Mouse (Mus musculus): ENCODE measurements around the gene Gm12845. TPM values are rescaled to one million over a fixed set of nuclear protein-coding genes. Genes with fewer than 3 reads are reported as not detected.
A peak's percentile ranks its signal among the peaks of the same experiment; 100 is the strongest.
"Not testable (repeated sequence)": the region's sequence is repeated elsewhere in the genome, so short reads cannot be mapped to it uniquely, and the experiment has no call there.

Gene Gm12845
- polyA plus RNA-seq, 1 experiment from 2014 or later = not detected

- Histone ChIP-seq H3K27me3 (ENCODE audit: control insufficient read depth, insufficient read depth, low read length) (no peaks in the 10 kb centered on the region), H3K4me2 (ENCODE audit: low read depth) (no peak overlapping the region), H3K9me3 (ENCODE audit: control insufficient read depth, low read length) (no peaks in the 10 kb centered on the region), H3K36me3 (ENCODE audit: control insufficient read depth, insufficient read depth, low read length) (no peaks in the 10 kb centered on the region), H3K27ac (ENCODE audit: low read depth, low read length) (no peak overlapping the region), H3K4me3 (ENCODE audit: low read depth, low read length) (no peak overlapping the region), H3K4me1 (ENCODE audit: control insufficient read depth, insufficient read depth, low read length) (no peaks in the 10 kb centered on the region), H3K9ac (ENCODE audit: low read length) (no peak overlapping the region)
- DNase-seq (ENCODE audit: low spot score) = no peak
- ATAC-seq (ENCODE audit: insufficient read depth, low FRiP score, low TSS enrichment) = no peak
- whole genome bisulfite sequencing = 83% methylated on average over 3 of the region's 3 CpGs
Observed at GRCm38 (mm10) chr4:117708780-117709550, 15.2 kb upstream of the Gm12845 start.

- H3K27me3 ChIP-seq (ENCODE audit: control insufficient read depth, insufficient read depth, low read length) = no peaks in the 10 kb centered on the region
- DNase-seq (ENCODE audit: low spot score) (no peak), ATAC-seq (ENCODE audit: insufficient read depth, low FRiP score, low TSS enrichment) (no peak)
- no peak overlapping the region for H3K4me3 ChIP-seq (ENCODE audit: low read depth, low read length)
- no peaks in the 10 kb centered on the region for H3K9me3 ChIP-seq (ENCODE audit: control insufficient read depth, low read length)
- 81% methylated on average over 3 of the region's 3 CpGs for WGBS
- no peaks in the 10 kb centered on the region for H3K36me3 ChIP-seq (ENCODE audit: control insufficient read depth, insufficient read depth, low read length)
- H3K4me2 ChIP-seq (ENCODE audit: low read depth) = no peak overlapping the region
- H3K27ac ChIP-seq (ENCODE audit: low read depth, low read length) = no peak overlapping the region
- no peak overlapping the region for H3K9ac ChIP-seq (ENCODE audit: low read length)
- no peaks in the 10 kb centered on the region for H3K4me1 ChIP-seq (ENCODE audit: control insufficient read depth, insufficient read depth, low read length)
Observed at GRCm38 (mm10) chr4:117712314-117712713, 11.9 kb upstream of the Gm12845 start.

GRCm38 (mm10) chr4:117713303-117714098, 10.7 kb upstream of the Gm12845 start:
- 79% methylated on average over 6 of the region's 6 CpGs for WGBS
- no peak overlapping the region for H3K4me2 ChIP-seq (ENCODE audit: low read depth)
- no peaks in the 10 kb centered on the region for H3K4me1 ChIP-seq (ENCODE audit: control insufficient read depth, insufficient read depth, low read length)
- no peak overlapping the region for H3K4me3 ChIP-seq (ENCODE audit: low read depth, low read length)
- no peaks in the 10 kb centered on the region for H3K9me3 ChIP-seq (ENCODE audit: control insufficient read depth, low read length)
- H3K9ac ChIP-seq (ENCODE audit: low read length) = no peak overlapping the region
- DNase-seq (ENCODE audit: low spot score) = no peak
- ATAC-seq (ENCODE audit: insufficient read depth, low FRiP score, low TSS enrichment) = no peak
- H3K27ac ChIP-seq (ENCODE audit: low read depth, low read length) = no peak overlapping the region
- no peaks in the 10 kb centered on the region for H3K27me3 ChIP-seq (ENCODE audit: control insufficient read depth, insufficient read depth, low read length)
- no peaks in the 10 kb centered on the region for H3K36me3 ChIP-seq (ENCODE audit: control insufficient read depth, insufficient read depth, low read length)

GRCm38 (mm10) chr4:117731926-117732325, 7.7 kb downstream of the Gm12845 start:
- no peaks in the 10 kb centered on the region for H3K4me1 ChIP-seq (ENCODE audit: control insufficient read depth, insufficient read depth, low read length)
- DNase-seq (ENCODE audit: low spot score) (no peak), ATAC-seq (ENCODE audit: insufficient read depth, low FRiP score, low TSS enrichment) (no peak)
- no peak overlapping the region for H3K27ac ChIP-seq (ENCODE audit: low read depth, low read length)
- no peak overlapping the region for H3K9ac ChIP-seq (ENCODE audit: low read length)
- WGBS = 89% methylated on average over 3 of the region's 3 CpGs
- H3K4me2 ChIP-seq (ENCODE audit: low read depth) = no peak overlapping the region
- no peaks in the 10 kb centered on the region for H3K9me3 ChIP-seq (ENCODE audit: control insufficient read depth, low read length)
- no peak overlapping the region for H3K4me3 ChIP-seq (ENCODE audit: low read depth, low read length)
- no peaks in the 10 kb centered on the region for H3K27me3 ChIP-seq (ENCODE audit: control insufficient read depth, insufficient read depth, low read length)
- H3K36me3 ChIP-seq (ENCODE audit: control insufficient read depth, insufficient read depth, low read length) = no peaks in the 10 kb centered on the region

- 43% methylated on average over 8 of the region's 8 CpGs for WGBS
Observed at GRCm38 (mm10) chr4:117737559-117737958, 13.3 kb downstream of the Gm12845 start.

GRCm38 (mm10) chr4:117752469-117752868, 28.3 kb downstream of the Gm12845 start:
- DNase-seq (ENCODE audit: low spot score); ATAC-seq (ENCODE audit: insufficient read depth, low FRiP score, low TSS enrichment); H3K4me2 ChIP-seq (ENCODE audit: low read depth); H3K9ac ChIP-seq (ENCODE audit: low read length); H3K27ac ChIP-seq (ENCODE audit: low read depth, low read length); H3K4me3 ChIP-seq (ENCODE audit: low read depth, low read length); H3K4me1 ChIP-seq (ENCODE audit: control insufficient read depth, insufficient read depth, low read length); H3K27me3 ChIP-seq (ENCODE audit: control insufficient read depth, insufficient read depth, low read length); H3K36me3 ChIP-seq (ENCODE audit: control insufficient read depth, insufficient read depth, low read length); H3K9me3 ChIP-seq (ENCODE audit: control insufficient read depth, low read length): not testable (repeated sequence)
- 77% methylated on average over 5 of the region's 5 CpGs for WGBS

More at GRCm38 (mm10) chr4:117737559-117737958, 13.3 kb downstream of the Gm12845 start:
- Histone ChIP-seq H3K9ac (ENCODE audit: low read length) (no peak overlapping the region), H3K36me3 (ENCODE audit: control insufficient read depth, insufficient read depth, low read length) (no peaks in the 10 kb centered on the region), H3K27ac (ENCODE audit: low read depth, low read length) (no peak overlapping the region), H3K27me3 (ENCODE audit: control insufficient read depth, insufficient read depth, low read length) (no peaks in the 10 kb centered on the region), H3K4me3 (ENCODE audit: low read depth, low read length) (no peak overlapping the region), H3K4me1 (ENCODE audit: control insufficient read depth, insufficient read depth, low read length) (no peaks in the 10 kb centered on the region), H3K9me3 (ENCODE audit: control insufficient read depth, low read length) (no peaks in the 10 kb centered on the region), H3K4me2 (ENCODE audit: low read depth) (no peak overlapping the region)
- ATAC-seq (ENCODE audit: insufficient read depth, low FRiP score, low TSS enrichment) (no peak), DNase-seq (ENCODE audit: low spot score) (peak; percentile 25)

GRCm38 (mm10) chr4:117760151-117760550, 35.9 kb downstream of the Gm12845 start:
- Histone ChIP-seq H3K9ac (ENCODE audit: low read length) (no peak overlapping the region), H3K9me3 (ENCODE audit: control insufficient read depth, low read length) (no peaks in the 10 kb centered on the region), H3K27me3 (ENCODE audit: control insufficient read depth, insufficient read depth, low read length) (no peaks in the 10 kb centered on the region), H3K4me2 (ENCODE audit: low read depth) (no peak overlapping the region), H3K36me3 (ENCODE audit: control insufficient read depth, insufficient read depth, low read length) (no peaks in the 10 kb centered on the region), H3K27ac (ENCODE audit: low read depth, low read length) (no peak overlapping the region), H3K4me1 (ENCODE audit: control insufficient read depth, insufficient read depth, low read length) (no peaks in the 10 kb centered on the region), H3K4me3 (ENCODE audit: low read depth, low read length) (no peak overlapping the region)
- ATAC-seq (ENCODE audit: insufficient read depth, low FRiP score, low TSS enrichment) (no peak), DNase-seq (ENCODE audit: low spot score) (no peak)
- 100% methylated on average over 5 of the region's 5 CpGs for WGBS

- WGBS = 62% methylated on average over 11 of the region's 12 CpGs
- H3K36me3 ChIP-seq (ENCODE audit: control insufficient read depth, insufficient read depth, low read length) = no peaks in the 10 kb centered on the region
- ATAC-seq (ENCODE audit: insufficient read depth, low FRiP score, low TSS enrichment) = no peak
Observed at GRCm38 (mm10) chr4:117765416-117765815, 41.2 kb downstream of the Gm12845 start, which contains the start of gene Klf17. Gene Klf17 (minus strand): TSS chr4:117765648.

More at GRCm38 (mm10) chr4:117765416-117765815, 41.2 kb downstream of the Gm12845 start, which contains the start of gene Klf17:
- Histone ChIP-seq H3K9me3 (ENCODE audit: control insufficient read depth, low read length) (no peaks in the 10 kb centered on the region), H3K27ac (ENCODE audit: low read depth, low read length) (no peak within 1 kb of the TSS), H3K4me2 (ENCODE audit: low read depth) (no peak within 1 kb of the TSS), H3K9ac (ENCODE audit: low read length) (no peak within 1 kb of the TSS), H3K4me1 (ENCODE audit: control insufficient read depth, insufficient read depth, low read length) (no peaks in the 10 kb centered on the region), H3K4me3 (ENCODE audit: low read depth, low read length) (no peak within 1 kb of the TSS), H3K27me3 (ENCODE audit: control insufficient read depth, insufficient read depth, low read length) (no peaks in the 10 kb centered on the region)
- no peak for DNase-seq (ENCODE audit: low spot score)
